Mouse (Mus musculus): ENCODE results near the gene Nme9.

Gene Nme9

GRCm38 (mm10) chr9:99451161-99451560 is at the start of gene Nme9:
Gene Nme9 (plus strand): TSS chr9:99451475.
- peak; percentile 76 for DNase-seq (ENCODE audit: low read depth, low spot score)

- no peak for DNase-seq (ENCODE audit: low read depth, low spot score)
These were observed 42.0 kb upstream of the Nme9 start for GRCm38 (mm10) chr9:99409280-99409679.

DNA sequence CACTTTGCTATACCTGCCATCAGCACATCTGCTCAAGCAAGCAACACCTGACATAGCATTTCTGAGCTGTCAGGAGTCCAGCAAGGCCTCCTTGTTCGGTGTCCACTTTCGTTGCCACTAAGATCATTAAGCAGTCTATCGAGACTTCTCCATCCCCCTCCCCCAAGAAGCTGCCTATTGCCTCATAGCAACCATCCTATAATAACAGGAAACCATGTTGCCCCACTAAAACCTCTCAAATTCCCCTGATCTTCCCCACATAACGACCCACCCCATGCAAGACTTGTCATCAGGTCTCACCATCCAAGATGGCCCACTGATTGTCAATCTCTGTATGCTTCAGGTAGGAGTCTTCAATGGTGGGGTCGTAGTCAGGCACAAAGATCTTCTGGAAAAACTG is 40.2 kb upstream of the Nme9 start:
- DNase-seq (ENCODE audit: low read depth, low spot score), result no peak

DNA sequence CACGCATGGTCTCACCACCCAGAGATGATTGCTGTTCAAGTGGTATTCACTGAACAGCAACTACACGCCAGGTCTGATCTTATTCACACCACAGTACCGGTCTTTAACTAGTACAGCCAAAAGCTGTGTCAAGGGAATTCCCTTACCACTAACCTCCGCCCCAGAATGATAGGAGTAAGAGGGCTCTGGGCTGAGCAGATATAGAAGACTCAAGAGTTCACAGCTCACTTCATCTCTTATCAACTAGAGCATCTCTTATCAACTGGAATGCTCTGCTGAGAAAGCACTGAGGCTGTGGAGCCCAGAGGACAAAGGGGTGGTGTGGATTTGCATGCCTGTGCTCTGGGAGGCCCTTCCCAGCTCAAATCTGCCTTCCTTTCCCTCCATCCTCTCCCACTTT is 39.5 kb upstream of the Nme9 start:
- no peak for DNase-seq (ENCODE audit: low read depth, low spot score)

- DNase-seq (ENCODE audit: low read depth, low spot score), result peak; percentile 70
These were observed 34.5 kb upstream of the Nme9 start for GRCm38 (mm10) chr9:99416809-99417208.

DNA sequence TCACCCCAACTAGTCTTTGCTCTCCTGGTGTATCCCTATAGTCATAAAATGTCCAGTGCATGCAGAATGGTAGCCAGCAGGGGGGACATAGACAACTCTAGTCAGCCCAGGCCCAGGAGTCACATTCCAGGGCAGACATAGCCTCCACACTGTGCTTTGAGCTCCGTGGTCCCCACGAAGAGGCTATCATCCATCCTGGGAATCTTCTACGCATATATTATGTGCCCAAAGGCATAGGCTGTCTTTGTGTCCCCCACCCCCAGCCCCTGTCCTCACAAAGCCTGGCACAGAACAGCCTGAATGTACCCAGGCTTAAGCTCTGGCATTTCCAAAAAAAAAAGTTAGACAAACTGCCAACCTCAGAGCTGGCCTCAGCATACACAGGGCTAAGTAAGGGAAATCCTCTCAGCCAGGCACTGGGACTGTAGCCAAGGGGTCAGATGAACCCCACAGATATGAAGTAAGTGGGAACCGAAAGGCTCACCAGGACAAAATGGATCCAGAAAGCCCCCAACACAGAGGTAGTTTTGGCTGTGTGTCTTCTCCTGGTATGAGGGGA is 33.9 kb upstream of the Nme9 start:
- DNase-seq (ENCODE audit: low read depth, low spot score), result no peak

DNA sequence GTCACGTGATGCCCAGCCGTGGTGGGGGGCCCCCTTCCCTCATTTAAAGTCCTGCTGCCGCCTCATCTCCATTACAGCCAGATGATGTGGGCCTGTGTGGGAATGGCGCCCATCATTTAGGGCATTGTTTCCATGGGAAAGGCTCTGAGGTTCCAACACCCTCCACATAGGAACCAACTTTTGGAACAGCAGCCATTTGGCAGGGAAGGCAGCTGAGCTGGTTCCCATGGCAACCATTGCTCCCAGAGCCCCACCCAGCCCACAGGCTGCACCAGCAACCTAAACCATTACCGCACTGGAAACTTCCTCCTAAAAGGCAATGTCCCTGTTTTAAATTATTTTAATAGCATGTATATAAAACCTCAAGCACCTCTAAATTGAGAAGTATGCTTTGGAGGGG is 32.9 kb upstream of the Nme9 start:
- DNase-seq (ENCODE audit: low read depth, low spot score), result peak; percentile 87

DNA sequence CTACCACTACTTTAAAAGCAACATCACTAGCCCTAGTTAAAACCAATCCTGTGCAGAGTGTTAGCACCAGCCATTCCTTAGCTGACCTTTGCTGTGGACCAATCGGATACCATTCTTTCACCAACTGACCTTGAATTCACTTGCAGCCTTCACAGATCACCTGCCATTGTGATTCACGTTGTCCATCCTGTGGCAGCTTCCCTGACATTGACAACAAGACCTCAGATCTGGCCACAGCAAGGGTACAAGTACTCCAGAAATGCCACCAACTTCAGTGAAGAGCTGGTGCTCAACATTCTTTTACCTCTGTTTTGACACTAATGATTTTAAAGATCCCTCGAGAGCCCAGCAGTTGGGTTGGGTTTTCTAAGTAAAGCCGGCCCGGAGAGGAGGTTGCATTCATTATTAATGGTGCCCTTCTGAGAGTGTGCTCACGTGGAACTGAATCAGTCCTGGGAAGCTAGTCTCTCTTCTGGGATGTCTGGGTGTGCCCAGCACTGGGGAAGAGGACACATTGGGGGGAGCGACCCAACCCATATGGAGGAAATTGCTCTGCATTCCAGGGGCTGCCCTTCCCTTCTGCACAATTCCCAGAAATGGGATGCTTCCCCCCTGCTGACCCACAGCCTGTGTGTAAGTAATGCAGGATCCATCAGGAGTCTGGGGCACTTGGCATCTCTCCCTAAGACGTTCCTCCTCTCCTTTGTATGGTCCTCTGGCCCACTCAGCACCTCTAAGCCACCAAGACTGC is 31.1 kb upstream of the Nme9 start:
- DNase-seq (ENCODE audit: low read depth, low spot score), result peak; percentile 95

DNA sequence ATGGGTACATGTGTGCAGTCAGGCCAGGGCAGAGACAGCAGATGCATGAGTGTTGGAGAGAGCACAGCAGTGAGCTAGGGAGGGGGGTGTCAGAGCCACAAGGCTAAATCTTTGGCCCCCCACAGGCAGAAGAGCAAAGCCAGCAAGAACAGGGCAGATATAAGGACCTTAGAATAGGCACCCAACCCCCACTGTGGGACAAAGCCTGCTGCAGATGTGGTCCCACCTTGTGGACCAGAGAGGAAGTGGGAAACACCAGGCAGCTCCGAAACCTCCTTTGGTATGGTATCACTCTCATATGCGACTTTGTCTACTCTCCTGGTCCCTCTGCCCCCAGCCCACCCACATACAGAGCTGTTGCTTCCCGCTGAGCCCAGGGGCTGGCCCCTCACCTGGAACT is 29.4 kb upstream of the Nme9 start:
- DNase-seq (ENCODE audit: low read depth, low spot score), result peak; percentile 60

DNA sequence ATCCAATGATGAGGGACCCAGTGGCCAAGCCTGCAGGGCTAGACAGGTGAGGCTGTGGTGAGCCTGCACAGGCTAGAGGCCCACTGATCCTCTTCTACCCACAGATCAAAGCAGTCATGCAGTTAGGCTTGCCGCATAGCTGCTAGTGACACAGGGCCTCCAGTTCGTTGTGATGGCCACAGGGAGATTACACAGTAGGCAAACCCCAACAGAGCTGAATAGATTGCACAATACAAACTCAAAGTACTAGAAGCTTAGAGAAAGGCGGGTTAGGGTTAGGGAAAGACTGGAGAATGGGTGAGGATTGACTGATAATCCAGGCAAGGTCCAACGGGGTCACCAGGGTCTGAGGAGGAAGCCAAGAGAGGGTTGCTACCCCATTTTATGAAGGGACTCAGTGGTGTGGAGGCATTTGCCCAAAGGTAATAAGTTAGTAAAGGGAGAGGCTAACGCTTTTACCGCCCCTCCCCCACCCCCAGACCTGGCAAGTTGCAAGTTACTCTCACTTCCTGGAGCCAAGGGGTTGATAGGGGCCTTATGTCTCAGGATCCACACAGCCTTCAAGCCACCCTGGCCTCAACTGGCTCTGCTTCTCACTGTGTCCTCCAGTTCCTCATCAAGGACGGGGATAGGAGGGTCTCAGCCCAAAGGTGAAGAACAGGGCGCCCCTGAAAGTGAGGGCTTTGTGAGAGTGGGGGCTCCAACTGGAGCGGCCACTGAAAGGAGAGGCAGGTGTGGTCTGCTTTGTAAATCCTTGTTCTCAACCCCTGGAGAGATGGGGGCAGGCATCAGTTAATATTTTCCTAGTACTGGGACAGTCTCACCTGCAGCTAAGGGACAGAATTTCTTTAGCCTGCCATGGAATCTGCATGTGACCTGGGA is 27.3 kb upstream of the Nme9 start:
- DNase-seq (ENCODE audit: low read depth, low spot score), result peak; percentile 60

GRCm38 (mm10) chr9:99424574-99424863 is 26.8 kb upstream of the Nme9 start:
- DNase-seq (ENCODE audit: low read depth, low spot score), result no peak

GRCm38 (mm10) chr9:99425262-99425661 is 26.0 kb upstream of the Nme9 start:
- DNase-seq (ENCODE audit: low read depth, low spot score), result no peak

DNA sequence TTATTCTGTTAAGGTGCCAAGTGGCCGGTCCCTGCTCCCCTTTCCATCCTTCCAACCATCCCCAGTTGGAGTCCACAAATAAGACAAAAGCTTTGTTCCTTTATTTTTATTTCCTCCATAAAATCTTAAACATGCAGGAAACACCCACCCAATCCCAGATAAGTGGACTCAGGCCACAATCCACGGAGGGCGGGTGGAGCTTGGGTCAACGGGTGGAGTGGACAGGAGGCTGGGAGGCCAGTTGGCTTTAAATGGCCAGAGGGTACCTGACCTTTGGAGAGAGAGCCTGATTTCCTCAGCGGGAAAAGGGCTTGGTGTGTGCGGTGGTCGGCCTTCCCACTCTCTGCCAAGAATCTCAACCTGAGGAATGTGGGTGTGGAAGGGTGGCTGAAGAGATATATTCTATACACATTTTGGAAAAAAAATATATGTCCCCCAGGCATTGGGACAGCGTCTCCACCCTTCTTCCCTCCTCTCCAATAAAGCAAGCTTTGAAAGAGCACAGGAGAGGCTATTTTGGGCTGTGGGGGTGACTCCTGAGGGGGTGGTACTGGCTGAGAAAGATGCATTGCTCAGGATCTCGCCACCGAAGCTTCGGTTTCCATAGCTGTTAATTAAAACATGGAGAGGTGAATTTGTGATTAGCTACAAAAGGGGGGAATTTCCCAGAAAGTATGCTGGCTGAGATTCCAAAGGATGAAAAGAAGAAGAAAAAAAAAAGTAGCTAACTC is 22.5 kb upstream of the Nme9 start:
- DNase-seq (ENCODE audit: low read depth, low spot score), result no peak

DNA sequence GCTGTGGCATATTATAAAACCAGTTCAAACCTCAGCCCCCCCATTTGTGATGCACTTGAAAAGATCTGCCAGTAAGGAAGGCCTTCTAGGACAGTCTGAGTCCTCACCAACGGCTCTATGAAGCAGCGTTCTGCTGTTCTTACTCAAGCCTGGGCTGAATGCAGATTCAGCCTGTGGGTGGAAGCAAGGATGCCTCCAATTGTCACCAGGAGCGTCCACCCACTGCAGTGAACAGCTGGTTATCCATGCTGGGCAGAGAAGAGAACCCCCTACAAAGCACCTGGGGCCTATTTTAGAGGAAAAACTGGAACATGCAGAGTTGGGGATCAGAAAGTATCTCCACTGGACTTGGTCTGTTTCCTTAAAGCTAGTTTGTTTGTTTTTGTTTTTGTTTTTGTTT is 21.4 kb upstream of the Nme9 start:
- no peak for DNase-seq (ENCODE audit: low read depth, low spot score)

DNA sequence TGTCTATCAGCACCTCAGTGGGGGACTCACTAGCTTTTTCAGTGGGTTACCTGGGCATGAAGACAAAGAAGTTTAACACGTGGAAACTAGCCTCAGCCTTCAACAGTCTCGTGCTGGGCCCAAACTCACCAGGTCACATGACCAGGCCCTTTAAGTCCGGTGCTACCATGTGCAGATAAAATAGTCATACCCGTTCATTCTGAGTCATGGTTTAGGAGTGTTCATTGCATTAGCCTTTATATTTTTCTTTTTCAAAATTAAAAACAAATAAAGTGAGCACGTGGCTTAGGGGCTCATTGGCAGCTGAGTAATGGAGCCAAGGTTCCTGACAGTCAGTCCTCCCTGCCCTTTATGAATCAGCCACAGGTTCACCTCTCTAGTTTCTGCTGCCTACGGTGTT is 20.5 kb upstream of the Nme9 start:
- DNase-seq (ENCODE audit: low read depth, low spot score), result no peak

DNA sequence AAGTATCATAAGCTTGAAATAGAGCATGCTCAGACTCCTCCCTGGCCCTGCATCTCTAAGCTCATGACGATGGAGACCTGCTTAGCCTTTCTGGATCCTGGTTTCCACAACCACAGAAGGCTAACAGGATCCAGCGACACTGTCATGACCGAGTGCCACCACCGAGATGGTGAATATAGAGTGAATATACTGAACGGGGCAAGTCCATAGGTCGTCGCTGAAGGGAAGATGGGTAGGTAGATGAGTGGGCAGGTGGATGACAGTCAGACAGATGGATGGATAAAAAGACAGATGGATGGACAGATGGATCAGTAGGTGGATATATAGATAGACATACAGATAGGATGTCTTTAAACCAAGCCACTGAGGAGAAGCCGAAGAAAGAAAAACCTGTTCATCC is 19.9 kb upstream of the Nme9 start:
- no peak for DNase-seq (ENCODE audit: low read depth, low spot score)

DNA sequence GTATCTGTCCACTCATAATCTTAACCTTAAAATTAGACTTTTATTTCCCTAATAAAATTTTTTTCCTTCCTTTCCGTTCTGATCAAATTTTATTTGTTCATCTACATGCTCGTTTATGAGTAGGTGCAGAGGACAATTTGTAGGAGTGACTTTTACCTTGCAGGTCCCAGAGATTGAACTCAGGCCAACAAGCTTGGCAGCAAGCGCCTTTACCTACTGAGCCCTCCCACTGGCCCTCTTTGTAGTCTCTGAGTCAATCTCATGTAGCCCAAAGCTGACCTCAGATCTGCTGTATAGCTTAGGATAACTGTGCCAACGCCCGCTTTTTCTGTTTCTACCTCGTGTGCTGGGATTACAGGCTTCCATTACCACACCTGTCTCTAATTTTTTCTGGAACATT is 19.3 kb upstream of the Nme9 start:
- DNase-seq (ENCODE audit: low read depth, low spot score), result no peak

DNA sequence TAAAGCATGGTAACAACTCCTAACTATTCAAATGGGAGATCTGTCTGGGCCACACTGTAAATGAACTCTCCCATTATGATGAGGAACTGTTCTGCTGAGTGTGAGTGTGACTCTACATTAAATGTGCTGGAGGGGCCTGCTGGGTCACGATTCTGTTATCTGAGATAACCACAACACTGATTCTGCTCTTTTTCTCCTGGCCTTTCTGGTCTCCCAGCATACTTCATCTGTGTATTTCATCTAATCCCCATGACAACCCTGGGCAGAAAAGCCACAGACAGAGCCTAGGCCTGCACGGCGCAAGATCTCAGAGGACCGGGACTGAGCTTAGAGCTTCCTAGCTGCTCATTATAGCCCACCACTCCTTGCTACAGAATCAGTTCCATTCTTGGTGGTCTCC is 18.8 kb upstream of the Nme9 start:
- no peak for DNase-seq (ENCODE audit: low read depth, low spot score)

DNA sequence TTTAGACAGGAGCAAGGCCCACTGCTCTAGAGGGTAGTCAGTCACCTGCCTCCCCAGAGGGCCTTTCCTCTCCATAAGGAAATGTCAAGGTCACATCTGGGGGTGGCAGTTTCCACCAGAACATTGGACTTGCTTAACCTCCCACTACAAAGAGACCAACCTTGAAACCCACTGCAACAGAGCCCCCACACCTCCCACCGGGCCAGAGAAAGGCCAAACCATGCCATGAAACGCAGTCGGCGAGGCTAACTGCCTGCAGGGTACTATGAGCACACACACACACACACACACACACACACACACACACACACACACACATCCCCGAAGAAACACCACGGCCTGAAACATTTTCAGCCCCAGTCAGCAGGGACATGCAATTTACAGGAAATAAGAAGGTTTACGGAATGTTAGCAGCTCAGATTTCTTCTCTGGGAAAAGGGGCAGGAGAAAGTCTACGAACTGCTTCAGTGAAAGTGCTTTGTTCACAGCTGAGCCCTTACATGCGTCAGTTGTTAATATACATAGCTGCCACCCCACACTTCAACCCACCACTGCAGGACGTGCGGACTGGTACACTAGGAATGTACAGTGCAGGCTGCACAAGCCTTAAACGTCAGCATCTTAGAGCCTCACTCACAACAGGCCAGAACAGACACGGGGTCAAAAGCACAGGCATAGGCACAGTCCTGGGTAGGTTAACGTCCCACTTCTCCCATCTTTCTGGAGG is 16.2 kb upstream of the Nme9 start:
- peak; percentile 56 for DNase-seq (ENCODE audit: low read depth, low spot score)

GRCm38 (mm10) chr9:99435619-99436181 is 15.6 kb upstream of the Nme9 start:
- no peak for DNase-seq (ENCODE audit: low read depth, low spot score)

All from ZHBTc4 (cell line).